In genomic region chr9:22095854-22096307, GRCm38 (mm10) we compare ENCODE assay signal across 8 mouse cellular contexts. TPM values are rescaled to one million over a fixed set of nuclear protein-coding genes. Genes with fewer than 3 reads are reported as not detected.
DNase-seq lines count a peak whose midpoint lies in the region; ATAC-seq and TF ChIP-seq lines count a peak whose summit lies in the region.

No protein-coding gene starts in this region.

- peak overlapping the region; percentile 40 for H3K4me3 ChIP-seq in brown adipose tissue, adult 24 weeks (ENCODE audit: insufficient read depth, low read depth, low read length)
- H3K4me3 ChIP-seq in heart, embryonic 13.5 days: peak overlapping the region; percentile 51
- peak overlapping the region; percentile 27 for H3K4me3 ChIP-seq in kidney, postnatal 0 days (replicated peaks; ENCODE audit: low read depth, low read length)
- peak overlapping the region; percentile 49 for H3K4me3 ChIP-seq in liver, embryonic 15.5 days (replicated peaks)
- H3K4me3 ChIP-seq in neural tube, embryonic 11.5 days (ENCODE audit: low read depth, low read length): peak overlapping the region; percentile 31
- peak overlapping the region; percentile 35 for H3K4me3 ChIP-seq in stomach, embryonic 16.5 days (replicated peaks; ENCODE audit: low read length)

- TF ChIP-seq CTCF in kidney, postnatal 0 days (IDR thresholded peaks at IDR 0.05; ENCODE audit: low read depth): peak; percentile 81

- peak; percentile 99 for ATAC-seq in CD4-positive, CD25-positive, alpha-beta regulatory T cell, adult 4 months
- ATAC-seq in erythroid progenitor cell, adult 5-6 weeks (replicated peaks; ENCODE audit: low FRiP score, poor library complexity, severe bottlenecking): peak; percentile 92
- peak; percentile 47; the same call in 1 of the 2 replicates for ATAC-seq in heart, embryonic 13.5 days (ENCODE audit: extremely low read depth, insufficient number of reproducible peaks, low FRiP score, low TSS enrichment)
- peak; percentile 78 for ATAC-seq in kidney, postnatal 0 days (replicated peaks; ENCODE audit: low FRiP score, low read depth)
- ATAC-seq in liver, embryonic 15.5 days (ENCODE audit: insufficient read depth): peak; percentile 68
- ATAC-seq in neural tube, embryonic 11.5 days (ENCODE audit: insufficient read depth, low FRiP score, low TSS enrichment): peak; percentile 63
- peak; percentile 73 for ATAC-seq in stomach, embryonic 16.5 days (ENCODE audit: insufficient read depth, low FRiP score)

- H3K4me1 ChIP-seq in brown adipose tissue, adult 24 weeks (ENCODE audit: control insufficient read depth, insufficient read depth, insufficient read length, low read length): peaks cover 2% of the 10 kb centered on the region; the same call in 1 of the 2 replicates
- H3K4me1 ChIP-seq in heart, embryonic 13.5 days: peaks cover 30% of the 10 kb centered on the region
- 0 out of 2 replicates have a peak, but pooled peaks cover 4% of the 10 kb centered on the region for H3K4me1 ChIP-seq in kidney, postnatal 0 days (replicated peaks; ENCODE audit: insufficient read depth, low read length)
- H3K4me1 ChIP-seq in liver, embryonic 15.5 days (replicated peaks): peaks cover 8% of the 10 kb centered on the region
- no peaks in the 10 kb centered on the region for H3K4me1 ChIP-seq in neural tube, embryonic 11.5 days (ENCODE audit: control insufficient read depth, insufficient read depth, low read length)
- H3K4me1 ChIP-seq in stomach, embryonic 16.5 days (ENCODE audit: control insufficient read depth, insufficient read depth, low read length): 0 out of 2 replicates have a peak, but pooled peaks cover 4% of the 10 kb centered on the region

- no peaks in the 10 kb centered on the region for H3K9me3 ChIP-seq in heart, embryonic 13.5 days
- H3K9me3 ChIP-seq in kidney, postnatal 0 days (replicated peaks; ENCODE audit: low read length): no peaks in the 10 kb centered on the region
- H3K9me3 ChIP-seq in liver, embryonic 15.5 days (replicated peaks): no peaks in the 10 kb centered on the region
- H3K9me3 ChIP-seq in neural tube, embryonic 11.5 days (ENCODE audit: control insufficient read depth, low read length): no peaks in the 10 kb centered on the region
- H3K9me3 ChIP-seq in stomach, embryonic 16.5 days (replicated peaks; ENCODE audit: control insufficient read depth, low read length): no peaks in the 10 kb centered on the region

- DNase-seq in kidney, postnatal 0 days (ENCODE audit: low spot score): peak; percentile 70
- DNase-seq in neural tube, embryonic 11.5 days (ENCODE audit: low spot score): peak; percentile 81

- peak overlapping the region; percentile 77 for H3K4me2 ChIP-seq in heart, embryonic 13.5 days
- peak overlapping the region; percentile 73 for H3K4me2 ChIP-seq in kidney, postnatal 0 days (ENCODE audit: low read length)
- peak overlapping the region; percentile 83 for H3K4me2 ChIP-seq in liver, embryonic 15.5 days
- H3K4me2 ChIP-seq in neural tube, embryonic 11.5 days (ENCODE audit: low read depth): peak overlapping the region; percentile 64
- H3K4me2 ChIP-seq in stomach, embryonic 16.5 days (ENCODE audit: low read depth, low read length): peak overlapping the region; percentile 59

- no peaks in the 10 kb centered on the region for H3K36me3 ChIP-seq in heart, embryonic 13.5 days
- H3K36me3 ChIP-seq in kidney, postnatal 0 days (ENCODE audit: insufficient read depth, low read length): no peaks in the 10 kb centered on the region
- no peaks in the 10 kb centered on the region for H3K36me3 ChIP-seq in liver, embryonic 15.5 days (replicated peaks)
- no peaks in the 10 kb centered on the region for H3K36me3 ChIP-seq in neural tube, embryonic 11.5 days (ENCODE audit: control insufficient read depth, insufficient read depth, low read length)
- H3K36me3 ChIP-seq in stomach, embryonic 16.5 days (ENCODE audit: control insufficient read depth, insufficient read depth, low read length): no peaks in the 10 kb centered on the region

- no peak overlapping the region for H3K27ac ChIP-seq in brown adipose tissue, adult 24 weeks (replicated peaks; ENCODE audit: low read depth, low read length)
- peak overlapping the region; percentile 74 for H3K27ac ChIP-seq in heart, embryonic 13.5 days (replicated peaks)
- no peak overlapping the region for H3K27ac ChIP-seq in kidney, postnatal 0 days
- no peak overlapping the region for H3K27ac ChIP-seq in liver, embryonic 15.5 days (replicated peaks)
- no peak overlapping the region for H3K27ac ChIP-seq in neural tube, embryonic 11.5 days (ENCODE audit: low read depth, low read length)
- peak overlapping the region; percentile 15; the same call in 1 of the 2 replicates for H3K27ac ChIP-seq in stomach, embryonic 16.5 days (ENCODE audit: low read length)

- H3K9ac ChIP-seq in heart, embryonic 13.5 days: peak overlapping the region; percentile 81
- H3K9ac ChIP-seq in kidney, postnatal 0 days (ENCODE audit: low read depth, low read length): peak overlapping the region; percentile 51
- peak overlapping the region; percentile 52 for H3K9ac ChIP-seq in liver, embryonic 15.5 days
- peak overlapping the region; percentile 61 for H3K9ac ChIP-seq in neural tube, embryonic 11.5 days (ENCODE audit: low read length)
- peak overlapping the region; percentile 69 for H3K9ac ChIP-seq in stomach, embryonic 16.5 days (ENCODE audit: low read length)

- 1% methylated on average over 24 of the region's 24 CpGs for WGBS in heart, embryonic 13.5 days
- WGBS in kidney, postnatal 0 days: 1% methylated on average over 24 of the region's 24 CpGs
- WGBS in liver, embryonic 15.5 days (ENCODE audit: insufficient replicate concordance): 2% methylated on average over 24 of the region's 24 CpGs
- 1% methylated on average over 24 of the region's 24 CpGs for WGBS in neural tube, embryonic 11.5 days
- WGBS in stomach, embryonic 16.5 days: 2% methylated on average over 24 of the region's 24 CpGs

- H3K27me3 ChIP-seq in heart, embryonic 13.5 days (replicated peaks): peaks cover 29% of the 10 kb centered on the region
- peaks cover 17% of the 10 kb centered on the region for H3K27me3 ChIP-seq in kidney, postnatal 0 days (ENCODE audit: insufficient read depth, low read length)
- peaks cover 72% of the 10 kb centered on the region for H3K27me3 ChIP-seq in liver, embryonic 15.5 days
- peaks cover 24% of the 10 kb centered on the region for H3K27me3 ChIP-seq in neural tube, embryonic 11.5 days (ENCODE audit: control insufficient read depth, insufficient read depth, low read length)
- H3K27me3 ChIP-seq in stomach, embryonic 16.5 days (ENCODE audit: control insufficient read depth, insufficient read depth, low read length): peaks cover 18% of the 10 kb centered on the region

RNA-seq across cellular contexts. Expression of gene Cnn1, which starts 3.1 kb away (rescaled TPM):
- polyA plus RNA-seq in CD4-positive, CD25-positive, alpha-beta regulatory T cell, adult 4 months (2017; shearing (Covaris generic)): under 1 TPM in 1 of 2 experiments, not detected in 1; 0.22 TPM
- 1.9 and 5.7 TPM in 2 replicates for polyA plus RNA-seq in brown adipose tissue, adult 24 weeks (2012; ENCODE audit: insufficient read depth, insufficient read length, missing spikeins)
- total RNA-seq in erythroid progenitor cell, adult 5-6 weeks (2015; ENCODE audit: low replicate concordance): not detected in 2 replicates
- not detected in 2 replicates for total RNA-seq in erythroid progenitor cell, adult 5-6 weeks (2017; ENCODE audit: low replicate concordance)
- 250 and 292 TPM in 2 replicates for polyA plus RNA-seq in heart, embryonic 13.5 days (2015; fragmentation: Nextera tagmentation; extraction: Ambion mirVana)
- 27.9 and 30.8 TPM in 2 replicates for polyA plus RNA-seq in kidney, postnatal 0 days (2015; fragmentation: Nextera tagmentation; extraction: Ambion mirVana)
- 0.96 and 1.4 TPM in 2 replicates for polyA plus RNA-seq in liver, embryonic 15.5 days (2015; fragmentation: Nextera tagmentation; extraction: Ambion mirVana)
- 1.0 and 2.6 TPM in 2 replicates for polyA plus RNA-seq in neural tube, embryonic 11.5 days (2014; fragmentation: Nextera tagmentation; extraction: Ambion mirVana)
- polyA plus RNA-seq in stomach, embryonic 16.5 days (2015; fragmentation: Nextera tagmentation; extraction: Ambion mirVana): 505 and 582 TPM in 2 replicates

RNA-seq across cellular contexts. Expression of gene Ecsit, which starts 10.6 kb away (rescaled TPM):
- 10 to 100 TPM; 35.8 to 55.9 TPM for polyA plus RNA-seq in CD4-positive, CD25-positive, alpha-beta regulatory T cell, adult 4 months (2017; shearing (Covaris generic))
- polyA plus RNA-seq in brown adipose tissue, adult 24 weeks (2012; ENCODE audit: insufficient read depth, insufficient read length, missing spikeins): 95.3 and 111 TPM in 2 replicates
- total RNA-seq in erythroid progenitor cell, adult 5-6 weeks (2015; ENCODE audit: low replicate concordance): 3.4 TPM in 1 of 2 replicates, not detected in the other
- 2.0 and 4.9 TPM in 2 replicates for total RNA-seq in erythroid progenitor cell, adult 5-6 weeks (2017; ENCODE audit: low replicate concordance)
- polyA plus RNA-seq in heart, embryonic 13.5 days (2015; fragmentation: Nextera tagmentation; extraction: Ambion mirVana): 49.5 and 53.7 TPM in 2 replicates
- 56.2 and 61.3 TPM in 2 replicates for polyA plus RNA-seq in kidney, postnatal 0 days (2015; fragmentation: Nextera tagmentation; extraction: Ambion mirVana)
- polyA plus RNA-seq in liver, embryonic 15.5 days (2015; fragmentation: Nextera tagmentation; extraction: Ambion mirVana): 21.9 and 26.2 TPM in 2 replicates
- polyA plus RNA-seq in neural tube, embryonic 11.5 days (2014; fragmentation: Nextera tagmentation; extraction: Ambion mirVana): 40.1 and 40.4 TPM in 2 replicates
- 43.5 and 43.9 TPM in 2 replicates for polyA plus RNA-seq in stomach, embryonic 16.5 days (2015; fragmentation: Nextera tagmentation; extraction: Ambion mirVana)

RNA-seq across cellular contexts. Expression of gene Elof1, which starts 21.1 kb away (rescaled TPM):
- polyA plus RNA-seq in CD4-positive, CD25-positive, alpha-beta regulatory T cell, adult 4 months (2017; shearing (Covaris generic)): 10 to 100 TPM; 76.4 to 95.1 TPM
- polyA plus RNA-seq in brown adipose tissue, adult 24 weeks (2012; ENCODE audit: insufficient read depth, insufficient read length, missing spikeins): 101 and 117 TPM in 2 replicates
- 70.8 and 101 TPM in 2 replicates for total RNA-seq in erythroid progenitor cell, adult 5-6 weeks (2015; ENCODE audit: low replicate concordance)
- total RNA-seq in erythroid progenitor cell, adult 5-6 weeks (2017; ENCODE audit: low replicate concordance): 21.3 and 26.2 TPM in 2 replicates
- polyA plus RNA-seq in heart, embryonic 13.5 days (2015; fragmentation: Nextera tagmentation; extraction: Ambion mirVana): 106 and 125 TPM in 2 replicates
- 160 and 172 TPM in 2 replicates for polyA plus RNA-seq in kidney, postnatal 0 days (2015; fragmentation: Nextera tagmentation; extraction: Ambion mirVana)
- polyA plus RNA-seq in liver, embryonic 15.5 days (2015; fragmentation: Nextera tagmentation; extraction: Ambion mirVana): 88.8 and 89.4 TPM in 2 replicates
- 217 and 221 TPM in 2 replicates for polyA plus RNA-seq in neural tube, embryonic 11.5 days (2014; fragmentation: Nextera tagmentation; extraction: Ambion mirVana)
- 152 and 158 TPM in 2 replicates for polyA plus RNA-seq in stomach, embryonic 16.5 days (2015; fragmentation: Nextera tagmentation; extraction: Ambion mirVana)

RNA-seq across cellular contexts. Expression of gene Zfp653, which starts 24.7 kb away (rescaled TPM):
- 1 to 10 TPM; 4.7 to 7.3 TPM for polyA plus RNA-seq in CD4-positive, CD25-positive, alpha-beta regulatory T cell, adult 4 months (2017; shearing (Covaris generic))
- 2.1 and 4.8 TPM in 2 replicates for polyA plus RNA-seq in brown adipose tissue, adult 24 weeks (2012; ENCODE audit: insufficient read depth, insufficient read length, missing spikeins)
- total RNA-seq in erythroid progenitor cell, adult 5-6 weeks (2015; ENCODE audit: low replicate concordance): 2.1 and 6.1 TPM in 2 replicates
- total RNA-seq in erythroid progenitor cell, adult 5-6 weeks (2017; ENCODE audit: low replicate concordance): 6.0 and 11.2 TPM in 2 replicates
- polyA plus RNA-seq in heart, embryonic 13.5 days (2015; fragmentation: Nextera tagmentation; extraction: Ambion mirVana): 9.5 TPM in 2 replicates
- polyA plus RNA-seq in kidney, postnatal 0 days (2015; fragmentation: Nextera tagmentation; extraction: Ambion mirVana): 8.3 and 8.9 TPM in 2 replicates
- polyA plus RNA-seq in liver, embryonic 15.5 days (2015; fragmentation: Nextera tagmentation; extraction: Ambion mirVana): 4.9 and 6.6 TPM in 2 replicates
- polyA plus RNA-seq in neural tube, embryonic 11.5 days (2014; fragmentation: Nextera tagmentation; extraction: Ambion mirVana): 8.2 and 9.5 TPM in 2 replicates
- 11.2 and 11.7 TPM in 2 replicates for polyA plus RNA-seq in stomach, embryonic 16.5 days (2015; fragmentation: Nextera tagmentation; extraction: Ambion mirVana)

RNA-seq across cellular contexts. Expression of gene Gm49318, which starts 24.8 kb away (rescaled TPM):
- polyA plus RNA-seq in CD4-positive, CD25-positive, alpha-beta regulatory T cell, adult 4 months (2017; shearing (Covaris generic)): not detected
- not detected in 2 replicates for polyA plus RNA-seq in brown adipose tissue, adult 24 weeks (2012; ENCODE audit: insufficient read depth, insufficient read length, missing spikeins)
- total RNA-seq in erythroid progenitor cell, adult 5-6 weeks (2015; ENCODE audit: low replicate concordance): not detected in 2 replicates
- total RNA-seq in erythroid progenitor cell, adult 5-6 weeks (2017; ENCODE audit: low replicate concordance): not detected in 2 replicates
- not detected in 2 replicates for polyA plus RNA-seq in heart, embryonic 13.5 days (2015; fragmentation: Nextera tagmentation; extraction: Ambion mirVana)
- not detected in 2 replicates for polyA plus RNA-seq in kidney, postnatal 0 days (2015; fragmentation: Nextera tagmentation; extraction: Ambion mirVana)
- polyA plus RNA-seq in liver, embryonic 15.5 days (2015; fragmentation: Nextera tagmentation; extraction: Ambion mirVana): not detected in 2 replicates
- polyA plus RNA-seq in neural tube, embryonic 11.5 days (2014; fragmentation: Nextera tagmentation; extraction: Ambion mirVana): not detected in 2 replicates
- not detected in 2 replicates for polyA plus RNA-seq in stomach, embryonic 16.5 days (2015; fragmentation: Nextera tagmentation; extraction: Ambion mirVana)

Comparison
In these comparisons a context has a peak if more than half of its experiments do, and no peak if none do; other contexts are left out.
1. ATAC-seq: peak in every context shown above with its lines; median percentile 99 in CD4-positive, CD25-positive, alpha-beta regulatory T cell, adult 4 months; 92 in erythroid progenitor cell, adult 5-6 weeks; 78 in kidney, postnatal 0 days; 73 in stomach, embryonic 16.5 days; 68 in liver, embryonic 15.5 days; 63 in neural tube, embryonic 11.5 days; 47 in heart, embryonic 13.5 days.
2. H3K27ac ChIP-seq: peak in heart, embryonic 13.5 days (single experiment) and stomach, embryonic 16.5 days (single experiment); none in brown adipose tissue, adult 24 weeks (single experiment), kidney, postnatal 0 days (single experiment), liver, embryonic 15.5 days (single experiment) and neural tube, embryonic 11.5 days (single experiment).
3. Peak in every context shown above with its lines, with median percentiles within 50 percentile points of each other: H3K4me3 ChIP-seq, H3K4me2 ChIP-seq and H3K9ac ChIP-seq.